Mouse (Mus musculus): ENCODE measurements around the gene Zscan25. TPM values are rescaled to one million over a fixed set of nuclear protein-coding genes. Genes with fewer than 3 reads are reported as not detected.

The Zscan25 gene
- polyA plus RNA-seq, 1 experiment from 2014 or later, result 0.54 TPM

Other genes starting within 250 kb of the Zscan25 start
- gene Gm4871, start 247.7 kb upstream of the Zscan25 start, polyA plus RNA-seq (2014; fragmentation: Nextera tagmentation; extraction: Ambion mirVana), result not detected in 2 replicates
- not detected in 2 replicates for gene 1700018F24Rik, start 237.5 kb upstream of the Zscan25 start, polyA plus RNA-seq (2014; fragmentation: Nextera tagmentation; extraction: Ambion mirVana)
- 245 and 252 TPM in 2 replicates for gene Arpc1a, start 196.7 kb upstream of the Zscan25 start, polyA plus RNA-seq (2014; fragmentation: Nextera tagmentation; extraction: Ambion mirVana)
- gene Kpna7, start 196.5 kb upstream of the Zscan25 start, polyA plus RNA-seq (2014; fragmentation: Nextera tagmentation; extraction: Ambion mirVana), result not detected in 2 replicates
- gene Arpc1b, start 166.3 kb upstream of the Zscan25 start, polyA plus RNA-seq (2014; fragmentation: Nextera tagmentation; extraction: Ambion mirVana), result 44.2 and 51.8 TPM in 2 replicates
- 95.5 and 96.3 TPM in 2 replicates for gene Pdap1, start 140.3 kb upstream of the Zscan25 start, polyA plus RNA-seq (2014; fragmentation: Nextera tagmentation; extraction: Ambion mirVana)
- 177 and 188 TPM in 2 replicates for gene Bud31, start 140.1 kb upstream of the Zscan25 start, polyA plus RNA-seq (2014; fragmentation: Nextera tagmentation; extraction: Ambion mirVana)
- 17.5 and 18.2 TPM in 2 replicates for gene Ptcd1, start 113.4 kb upstream of the Zscan25 start, polyA plus RNA-seq (2014; fragmentation: Nextera tagmentation; extraction: Ambion mirVana)
- gene Cpsf4, start 113.3 kb upstream of the Zscan25 start, polyA plus RNA-seq (2014; fragmentation: Nextera tagmentation; extraction: Ambion mirVana), result 27.7 and 29.3 TPM in 2 replicates
- gene Atp5j2, start 88.4 kb upstream of the Zscan25 start, polyA plus RNA-seq (2014; fragmentation: Nextera tagmentation; extraction: Ambion mirVana), result 561 and 664 TPM in 2 replicates
- gene Zkscan14, start 78.6 kb upstream of the Zscan25 start, polyA plus RNA-seq (2014; fragmentation: Nextera tagmentation; extraction: Ambion mirVana), result 12.3 and 13.9 TPM in 2 replicates
- 12.0 and 15.6 TPM in 2 replicates for gene Zkscan5, start 75.9 kb upstream of the Zscan25 start, polyA plus RNA-seq (2014; fragmentation: Nextera tagmentation; extraction: Ambion mirVana)
- gene Zfp655, start 48.8 kb upstream of the Zscan25 start, polyA plus RNA-seq (2014; fragmentation: Nextera tagmentation; extraction: Ambion mirVana), result 40.1 and 42.0 TPM in 2 replicates
- not detected in 2 replicates for gene Cyp3a57, start 64.8 kb downstream of the Zscan25 start, polyA plus RNA-seq (2014; fragmentation: Nextera tagmentation; extraction: Ambion mirVana)
- not detected in 2 replicates for gene Cyp3a16, start 189.2 kb downstream of the Zscan25 start, polyA plus RNA-seq (2014; fragmentation: Nextera tagmentation; extraction: Ambion mirVana)

Data from hindbrain, embryonic 14.5 days (tissue).